Mouse (Mus musculus) embryonic fibroblast, embryonic 13.5 days (primary cell): Measurements from ENCODE around the gene Slc43a2.

Experiments
- CTCF ChIP-seq: IDR thresholded peaks from 2 replicates; pipeline ENCODE4 v1.5.1; 2011; ENCODE audit warnings: mild to moderate bottlenecking, control low read depth, low read length, moderate library complexity, borderline replicate concordance; ENCODE audit not compliant: insufficient read depth
- POLR2A ChIP-seq: IDR thresholded peaks from 2 replicates; pipeline ENCODE4 v1.6.1; 2011; ENCODE audit warnings: low read depth, mild to moderate bottlenecking, control low read depth, low read length, moderate library complexity

DNA sequence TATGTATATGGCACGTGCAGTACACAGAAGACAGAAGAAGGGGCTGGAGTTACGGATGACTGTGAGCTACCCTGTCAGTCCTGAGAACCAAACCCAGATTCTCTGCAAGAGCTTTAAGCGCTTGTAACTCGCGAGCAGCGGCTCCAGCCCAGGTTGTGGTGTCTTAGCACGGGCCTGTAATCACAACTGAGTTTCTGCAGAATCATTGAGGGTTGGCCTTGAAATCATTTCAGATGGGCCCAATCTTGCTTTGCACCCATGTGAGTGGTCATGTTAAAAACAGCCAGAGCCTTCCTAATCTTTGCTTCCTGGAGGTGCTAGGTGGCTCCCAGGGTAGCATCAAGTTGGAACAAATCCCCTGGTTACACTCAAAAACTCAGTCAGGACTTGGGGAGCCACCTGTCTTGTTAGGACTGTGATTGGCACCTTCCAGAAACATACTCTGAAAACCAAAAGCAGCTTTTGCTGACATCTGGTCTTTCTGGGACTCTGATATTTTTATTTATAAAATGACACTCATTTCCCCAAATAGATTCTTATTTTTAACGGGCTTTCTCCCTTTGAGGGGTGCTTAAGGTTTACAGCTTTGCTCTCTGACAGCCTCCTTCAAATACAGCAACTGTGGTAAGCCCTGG is 28.5 kb downstream of the Slc43a2 start:
- TF ChIP-seq CTCF (no peak), POLR2A (no peak)
